Mouse (Mus musculus): ENCODE measurements around the gene Mrps7. TPM values are rescaled to one million over a fixed set of nuclear protein-coding genes. Genes with fewer than 3 reads are reported as not detected.

The Mrps7 gene
- polyA plus RNA-seq, 1 experiment from 2014 or later = 92.9 TPM

DNA sequence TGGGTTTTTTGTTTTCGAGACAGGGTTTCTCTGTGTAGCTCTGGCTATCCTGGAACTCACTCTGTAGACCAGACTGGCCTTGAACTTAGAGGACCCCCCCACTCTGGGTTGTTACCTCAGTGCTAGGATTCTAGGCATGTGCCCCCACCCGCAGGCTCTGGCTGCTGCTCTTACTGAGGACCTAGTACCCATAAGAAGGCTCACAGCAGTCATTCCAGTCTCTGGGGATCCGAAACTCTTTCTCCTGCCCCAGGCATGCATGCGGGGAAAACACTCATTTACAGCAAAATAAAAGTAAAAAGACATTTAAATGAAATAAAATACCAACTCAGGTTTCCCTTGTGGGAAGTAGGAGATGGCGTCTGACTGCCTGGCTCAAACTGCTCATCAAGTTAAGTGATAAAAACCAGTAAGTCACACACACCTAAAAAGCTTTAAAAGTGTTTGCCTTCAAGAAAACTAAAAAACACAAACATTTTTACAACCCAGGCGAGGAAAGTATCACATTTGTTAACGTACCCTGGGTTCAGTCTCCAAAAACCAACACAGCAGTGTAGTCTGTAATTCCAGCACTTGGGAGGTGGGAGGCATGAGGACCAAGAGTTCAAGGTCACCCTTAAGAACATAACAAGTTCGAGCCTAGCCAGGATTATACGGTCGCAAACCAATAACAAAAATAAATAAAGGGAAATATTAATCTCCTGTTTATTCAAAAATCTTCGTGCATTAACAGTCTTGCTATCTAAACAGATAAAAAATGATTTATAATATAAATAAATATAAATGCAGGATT is 23.3 kb downstream of the Mrps7 start:
- ATAC-seq (replicated peaks; ENCODE audit: low FRiP score, low read depth) (no peak), DNase-seq (ENCODE audit: low spot score) (no peak)
- Histone ChIP-seq H3K4me3 (replicated peaks; ENCODE audit: low read depth, low read length) (peak overlapping the region; percentile 71), H3K9me3 (replicated peaks; ENCODE audit: low read length) (no peaks in the 10 kb centered on the region), H3K36me3 (ENCODE audit: insufficient read depth, low read length) (0 out of 2 replicates have a peak, but pooled peaks cover 11% of the 10 kb centered on the region), H3K4me2 (ENCODE audit: low read length) (peak overlapping the region; percentile 90), H3K9ac (ENCODE audit: low read depth, low read length) (peak overlapping the region; percentile 67), H3K4me1 (replicated peaks; ENCODE audit: insufficient read depth, low read length) (no peaks in the 10 kb centered on the region), H3K27me3 (ENCODE audit: insufficient read depth, low read length) (no peaks in the 10 kb centered on the region), H3K27ac (peak overlapping the region; percentile 75)
- 36% methylated on average over 11 of the region's 11 CpGs for WGBS
- TF ChIP-seq CTCF (IDR thresholded peaks at IDR 0.05; ENCODE audit: low read depth) = no peak

DNA sequence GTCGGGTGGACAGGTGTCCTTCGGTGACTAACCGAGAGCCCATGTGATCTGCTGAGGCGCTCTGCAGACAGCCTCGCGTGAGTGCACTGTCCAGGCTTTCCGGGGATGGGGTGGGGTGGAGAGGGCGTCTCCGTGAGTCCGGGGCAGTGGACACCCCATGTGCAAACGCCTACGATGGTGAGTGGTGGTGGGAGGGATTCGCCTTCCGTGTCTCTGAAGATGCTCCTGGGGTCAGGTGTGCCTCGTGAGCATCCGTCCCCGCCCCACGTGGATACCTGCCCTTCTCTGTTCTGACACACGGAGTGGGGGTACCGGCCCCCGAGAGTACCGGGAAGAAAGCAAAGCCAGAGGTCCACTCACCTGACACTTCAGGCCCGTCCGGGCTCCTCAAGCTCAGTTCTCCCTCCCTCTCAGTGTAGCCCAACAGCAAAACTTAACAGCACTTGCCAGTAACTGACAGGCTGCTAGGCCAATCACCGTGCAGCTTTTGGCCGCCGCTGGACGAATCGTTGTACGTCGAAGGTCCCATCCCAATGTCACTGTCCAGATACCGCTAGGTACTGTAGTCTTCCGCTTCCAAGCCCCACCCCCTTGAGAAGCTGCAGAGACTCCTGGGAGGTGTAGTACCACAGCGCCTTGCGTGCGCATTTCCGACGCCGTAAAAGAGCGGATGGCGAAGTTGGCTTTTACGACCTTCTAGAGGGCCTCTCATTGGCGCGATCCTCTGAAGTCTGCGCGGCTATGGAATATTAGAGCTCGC is 24.2 kb downstream of the Mrps7 start, which contains the start of gene Slc25a19:
Gene Slc25a19, minus strand, starts transcription at position 591 of the 760 bp plus-strand sequence.
- Histone ChIP-seq H3K9me3 (replicated peaks; ENCODE audit: low read length) (no peaks in the 10 kb centered on the region), H3K4me1 (replicated peaks; ENCODE audit: insufficient read depth, low read length) (no peaks in the 10 kb centered on the region), H3K27ac (peak within 1 kb of the TSS; percentile 75; the same call in 1 of the 2 replicates), H3K4me2 (ENCODE audit: low read length) (peak within 1 kb of the TSS; percentile 90), H3K36me3 (ENCODE audit: insufficient read depth, low read length) (0 out of 2 replicates have a peak, but pooled peaks cover 2% of the 10 kb centered on the region), H3K4me3 (replicated peaks; ENCODE audit: low read depth, low read length) (peak within 1 kb of the TSS; percentile 71), H3K27me3 (ENCODE audit: insufficient read depth, low read length) (no peaks in the 10 kb centered on the region), H3K9ac (ENCODE audit: low read depth, low read length) (peak within 1 kb of the TSS; percentile 67)
- under 1% methylated on average over 47 of the region's 47 CpGs for WGBS
- DNase-seq (ENCODE audit: low spot score) (peak; percentile 100), ATAC-seq (replicated peaks; ENCODE audit: low FRiP score, low read depth) (peak; percentile 97)
- no peak for TF ChIP-seq CTCF (IDR thresholded peaks at IDR 0.05; ENCODE audit: low read depth)

DNA sequence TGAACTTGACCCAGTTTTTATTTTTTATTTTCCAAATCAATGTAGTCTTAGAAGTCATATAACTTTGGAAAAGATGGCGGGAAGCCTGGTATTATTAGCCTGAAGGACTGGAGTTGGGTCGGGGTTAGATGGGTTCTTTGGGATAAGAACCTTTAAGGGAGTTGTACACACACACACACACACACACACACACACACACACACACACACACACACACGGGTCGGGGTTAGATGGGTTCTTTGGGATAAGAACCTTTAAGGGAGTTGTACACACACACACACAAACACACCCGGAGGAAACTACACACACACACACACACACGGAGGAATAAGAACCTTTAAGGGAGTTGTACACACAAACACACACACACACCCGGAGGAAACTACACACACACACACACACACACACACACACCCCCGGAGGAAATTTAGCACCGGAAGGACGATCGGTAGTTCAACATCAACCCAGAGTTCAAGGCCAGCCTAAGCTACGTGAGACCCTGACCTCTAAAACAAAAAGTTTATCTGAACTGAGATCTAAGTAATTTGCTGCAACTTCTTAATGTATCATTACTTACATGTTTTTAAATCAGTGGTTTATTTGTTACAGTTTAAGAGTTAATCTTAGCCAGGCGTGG is 24.9 kb downstream of the Mrps7 start:
- Histone ChIP-seq H3K27ac (no peak overlapping the region), H3K27me3 (ENCODE audit: insufficient read depth, low read length) (no peaks in the 10 kb centered on the region), H3K4me2 (ENCODE audit: low read length) (peak overlapping the region; percentile 47), H3K9me3 (replicated peaks; ENCODE audit: low read length) (no peaks in the 10 kb centered on the region), H3K4me3 (replicated peaks; ENCODE audit: low read depth, low read length) (peak overlapping the region; percentile 71), H3K36me3 (ENCODE audit: insufficient read depth, low read length) (no peaks in the 10 kb centered on the region), H3K4me1 (replicated peaks; ENCODE audit: insufficient read depth, low read length) (no peaks in the 10 kb centered on the region), H3K9ac (ENCODE audit: low read depth, low read length) (no peak overlapping the region)
- 53% methylated on average over 13 of the region's 13 CpGs for WGBS
- TF ChIP-seq CTCF (IDR thresholded peaks at IDR 0.05; ENCODE audit: low read depth) = no peak
- DNase-seq (ENCODE audit: low spot score) (no peak), ATAC-seq (replicated peaks; ENCODE audit: low FRiP score, low read depth) (no peak)

DNA sequence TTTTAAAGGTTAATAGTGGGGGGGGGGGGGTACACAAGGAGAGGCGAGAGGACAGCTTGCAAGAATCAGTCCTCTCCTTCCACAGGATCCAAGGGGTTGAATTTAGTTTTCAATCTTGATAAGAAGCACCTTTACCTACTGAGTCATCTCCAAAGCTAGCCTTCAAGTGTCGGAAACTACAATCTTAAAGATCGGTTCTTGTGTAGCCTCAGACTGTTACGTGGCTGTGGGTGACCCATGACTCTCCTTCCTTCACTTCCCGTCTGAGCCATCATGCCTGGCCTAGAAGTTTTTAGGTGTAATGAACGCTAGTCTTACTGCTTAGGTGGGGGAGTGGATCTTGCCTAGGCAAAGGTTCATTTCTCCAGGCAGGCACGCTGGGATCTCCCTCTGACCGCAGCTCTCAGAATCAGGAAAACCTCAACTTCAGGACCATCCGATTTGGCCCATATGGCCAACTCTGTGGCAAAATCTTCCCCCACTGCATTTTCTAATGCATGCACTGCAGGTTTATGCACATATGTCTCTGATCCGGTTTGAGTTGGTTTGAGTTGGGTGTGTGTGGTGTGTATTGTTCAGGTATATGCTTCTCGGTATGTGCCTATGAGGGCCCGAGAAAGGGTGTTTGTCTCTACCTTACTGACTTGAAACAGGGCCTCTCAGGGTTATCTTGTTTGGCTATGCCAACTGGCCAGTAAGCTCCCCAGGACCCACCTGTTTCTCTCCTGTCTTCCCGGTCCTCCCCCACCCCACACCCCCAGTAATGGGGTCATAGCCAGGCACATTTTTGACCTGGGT is 26.2 kb downstream of the Mrps7 start:
- DNase-seq (ENCODE audit: low spot score) = no peak
- WGBS = 76% methylated on average over 13 of the region's 13 CpGs
- no peak for TF ChIP-seq CTCF (IDR thresholded peaks at IDR 0.05; ENCODE audit: low read depth)
- Histone ChIP-seq H3K9ac (ENCODE audit: low read depth, low read length) (no peak overlapping the region), H3K36me3 (ENCODE audit: insufficient read depth, low read length) (no peaks in the 10 kb centered on the region), H3K27ac (no peak overlapping the region), H3K4me2 (ENCODE audit: low read length) (no peak overlapping the region), H3K9me3 (replicated peaks; ENCODE audit: low read length) (no peaks in the 10 kb centered on the region), H3K4me1 (replicated peaks; ENCODE audit: insufficient read depth, low read length) (no peaks in the 10 kb centered on the region), H3K4me3 (replicated peaks; ENCODE audit: low read depth, low read length) (no peak overlapping the region), H3K27me3 (ENCODE audit: insufficient read depth, low read length) (no peaks in the 10 kb centered on the region)
- no peak for ATAC-seq (replicated peaks; ENCODE audit: low FRiP score, low read depth)

DNA sequence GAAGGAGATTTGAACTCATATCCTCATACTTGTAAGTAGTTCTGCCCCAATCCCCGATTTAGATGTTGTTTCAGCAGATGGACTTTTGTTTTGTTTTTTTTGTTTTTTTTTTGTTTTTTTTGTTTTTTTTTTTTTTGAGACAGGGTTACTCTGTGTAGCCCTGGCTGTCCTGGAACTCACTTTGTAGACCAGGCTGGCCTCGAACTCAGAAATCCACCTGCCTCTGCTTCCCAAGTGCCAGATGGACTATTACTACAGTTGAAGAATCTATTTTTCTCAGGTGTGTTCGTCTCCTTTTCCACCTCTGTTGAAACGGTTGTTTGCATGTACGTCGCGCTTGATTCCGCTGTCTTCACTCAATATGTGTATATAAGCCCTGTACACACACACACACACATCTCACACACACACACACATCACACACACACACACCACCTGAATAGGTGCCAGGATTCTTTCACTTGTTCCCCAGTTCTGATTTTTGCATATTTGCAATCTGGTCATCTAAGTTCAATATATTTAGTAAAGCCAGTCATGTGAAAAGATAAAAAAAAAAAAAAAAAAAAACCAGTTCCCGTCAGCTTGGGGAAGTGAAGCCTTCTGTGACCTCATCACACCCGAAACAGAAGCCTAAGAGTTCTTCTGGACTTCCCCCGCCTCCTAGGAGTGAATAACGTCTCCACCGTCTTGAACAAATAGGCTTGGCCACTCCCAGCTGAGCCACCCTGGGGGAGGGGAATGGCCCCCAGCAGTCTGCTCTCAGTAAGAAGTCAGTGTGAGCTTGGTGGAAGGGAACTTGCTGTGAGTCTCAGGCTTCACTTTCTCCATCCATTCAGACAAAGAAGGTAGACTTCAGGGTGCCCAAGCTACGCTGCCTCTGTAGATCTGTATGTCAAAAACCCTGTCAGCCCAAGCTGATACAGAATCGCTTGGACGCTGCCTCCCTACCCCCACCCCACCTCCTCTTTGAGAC is 27.1 kb downstream of the Mrps7 start:
- Histone ChIP-seq H3K9me3 (replicated peaks; ENCODE audit: low read length) (no peaks in the 10 kb centered on the region), H3K27ac (no peak overlapping the region), H3K27me3 (ENCODE audit: insufficient read depth, low read length) (no peaks in the 10 kb centered on the region), H3K4me2 (ENCODE audit: low read length) (no peak overlapping the region), H3K36me3 (ENCODE audit: insufficient read depth, low read length) (no peaks in the 10 kb centered on the region), H3K4me1 (replicated peaks; ENCODE audit: insufficient read depth, low read length) (no peaks in the 10 kb centered on the region), H3K9ac (ENCODE audit: low read depth, low read length) (no peak overlapping the region), H3K4me3 (replicated peaks; ENCODE audit: low read depth, low read length) (no peak overlapping the region)
- TF ChIP-seq CTCF (IDR thresholded peaks at IDR 0.05; ENCODE audit: low read depth) = no peak
- 49% methylated on average over 16 of the region's 16 CpGs for WGBS
- ATAC-seq (replicated peaks; ENCODE audit: low FRiP score, low read depth) (no peak), DNase-seq (ENCODE audit: low spot score) (peak; percentile 51)
